Mouse (Mus musculus): ENCODE data around the gene Rab7b. TPM values are rescaled to one million over a fixed set of nuclear protein-coding genes. Genes with fewer than 3 reads are reported as not detected.

Rab7b gene
- total RNA-seq, 1 experiment from 2014 or later, result 1.4 TPM

- ATAC-seq (replicated peaks; ENCODE audit: insufficient number of reproducible peaks, low FRiP score, low TSS enrichment, poor library complexity, severe bottlenecking), result no peak
These were observed 70.3 kb downstream of the Rab7b start for GRCm38 (mm10) chr1:131758796-131759195.

- no peak for ATAC-seq (replicated peaks; ENCODE audit: insufficient number of reproducible peaks, low FRiP score, low TSS enrichment, poor library complexity, severe bottlenecking)
These were observed 71.4 kb downstream of the Rab7b start for GRCm38 (mm10) chr1:131759667-131760427.

- no peak for ATAC-seq (replicated peaks; ENCODE audit: insufficient number of reproducible peaks, low FRiP score, low TSS enrichment, poor library complexity, severe bottlenecking)
These were observed 71.9 kb downstream of the Rab7b start for GRCm38 (mm10) chr1:131760428-131760820.

GRCm38 (mm10) chr1:131761079-131761831 lies 72.8 kb downstream of the Rab7b start:
- peak; percentile 71 for ATAC-seq (replicated peaks; ENCODE audit: insufficient number of reproducible peaks, low FRiP score, low TSS enrichment, poor library complexity, severe bottlenecking)

- ATAC-seq (replicated peaks; ENCODE audit: insufficient number of reproducible peaks, low FRiP score, low TSS enrichment, poor library complexity, severe bottlenecking), result no peak
These were observed 75.2 kb downstream of the Rab7b start for GRCm38 (mm10) chr1:131763683-131764082.

- ATAC-seq (replicated peaks; ENCODE audit: insufficient number of reproducible peaks, low FRiP score, low TSS enrichment, poor library complexity, severe bottlenecking), result no peak
These were observed 76.3 kb downstream of the Rab7b start for GRCm38 (mm10) chr1:131764581-131765338.

Other genes with a start within 250 kb of the Rab7b start
- gene Srgap2, start 161.3 kb upstream of the Rab7b start, total RNA-seq (2017), result 13.8 to 37.1 TPM (median 27.7 TPM) in 3 replicates
- 0.48 to 0.87 TPM (median 0.75 TPM) in 3 replicates for gene Fam72a, start 160.8 kb upstream of the Rab7b start, total RNA-seq (2017)
- gene Avpr1b, start 89.5 kb upstream of the Rab7b start, total RNA-seq (2017), result not detected in 3 replicates
- 11.9 to 16.7 TPM (median 13.9 TPM) in 3 replicates for gene Ctse, start 50.4 kb upstream of the Rab7b start, total RNA-seq (2017)
- not detected in 3 replicates for gene Slc26a9, start 55.3 kb downstream of the Rab7b start, total RNA-seq (2017)
- not detected in 3 replicates for gene Pm20d1, start 108.7 kb downstream of the Rab7b start, total RNA-seq (2017)
- 8.2 to 13.5 TPM (median 11.8 TPM) in 3 replicates for gene Slc41a1, start 138.8 kb downstream of the Rab7b start, total RNA-seq (2017)
- 58.1 to 84.6 TPM (median 62.1 TPM) in 3 replicates for gene Rab29, start 178.5 kb downstream of the Rab7b start, total RNA-seq (2017)
- 79.3 to 93.1 TPM (median 86.9 TPM) in 3 replicates for gene Nucks1, start 221.8 kb downstream of the Rab7b start, total RNA-seq (2017)